Mouse (Mus musculus): ENCODE results near the gene Alpk3.

DNA sequence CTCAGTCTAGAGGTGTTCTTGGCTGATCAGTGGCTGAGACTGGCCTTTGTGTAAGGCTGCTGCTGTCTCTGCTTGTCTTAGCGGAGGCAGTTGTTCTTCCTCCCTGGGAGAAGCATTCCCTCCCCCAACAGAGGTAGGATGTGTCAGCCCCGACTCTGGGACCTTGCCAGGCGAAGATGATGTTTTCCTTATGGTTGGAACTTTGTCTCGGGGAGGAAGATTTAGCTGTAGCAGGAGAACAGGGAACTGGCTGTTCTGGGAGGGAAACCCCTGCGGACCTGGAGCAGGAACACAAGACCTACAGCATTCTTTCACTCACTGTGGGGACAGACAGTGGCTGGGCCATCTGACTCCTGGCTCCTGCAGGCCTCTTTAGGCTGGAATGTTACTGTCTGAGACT is 15.1 kb downstream of the Alpk3 start:
- no peak for TF ChIP-seq GATA1 (IDR thresholded peaks at IDR 0.05; ENCODE audit: borderline replicate concordance, low read length)
- no peak for TF ChIP-seq FLI1 (IDR thresholded peaks at IDR 0.05; ENCODE audit: low read length)

Data from megakaryocyte, embryonic 14.5 days (primary cell).